Mouse (Mus musculus): ENCODE measurements around the gene Olfr1415. TPM values are rescaled to one million over a fixed set of nuclear protein-coding genes. Genes with fewer than 3 reads are reported as not detected.

Olfr1415 gene
- polyA plus RNA-seq, 1 experiment from 2014 or later = not detected

DNA sequence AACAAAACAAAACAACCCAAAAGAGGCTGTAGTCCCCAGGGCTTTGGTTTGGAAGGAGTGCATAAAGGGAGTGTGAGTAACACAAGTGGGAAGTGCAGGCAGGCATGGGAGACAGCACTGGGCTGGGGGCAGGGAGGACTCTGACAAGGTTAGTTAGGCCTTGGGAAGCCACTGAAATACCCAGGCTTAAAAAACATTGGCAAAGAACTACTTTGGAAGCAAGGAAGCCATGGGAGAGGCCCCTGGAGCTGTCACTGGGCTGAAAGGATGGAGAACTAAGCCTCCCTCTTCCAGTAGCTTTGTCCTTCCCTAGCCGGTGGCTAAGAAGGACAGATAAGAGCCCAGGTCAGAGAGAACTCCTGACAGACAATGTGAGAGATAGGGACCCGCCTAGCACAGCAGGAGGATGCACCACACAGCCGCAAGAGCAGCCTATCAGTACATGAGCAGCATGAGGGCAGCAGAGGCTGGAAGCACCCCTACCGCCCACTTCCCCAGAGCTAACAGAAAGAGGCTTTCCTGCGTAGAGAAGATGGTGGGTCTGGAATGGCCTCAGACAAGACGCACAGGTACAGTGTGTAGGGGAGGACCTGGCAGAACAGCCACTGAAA, 54.3 kb downstream of the Olfr1415 start:
- ATAC-seq (ENCODE audit: insufficient number of reproducible peaks, insufficient read depth, low FRiP score, low read depth) = no peak
- 77% methylated on average over 6 of the region's 6 CpGs for WGBS
- H3K4me1 ChIP-seq (ENCODE audit: control insufficient read depth, insufficient read depth, low read length) = peaks cover 4% of the 10 kb centered on the region
- no peak overlapping the region for H3K4me2 ChIP-seq (replicated peaks; ENCODE audit: low read depth, low read length)
- H3K27me3 ChIP-seq (ENCODE audit: control insufficient read depth, insufficient read depth, low read length) = no peaks in the 10 kb centered on the region
- H3K36me3 ChIP-seq (ENCODE audit: control insufficient read depth, insufficient read depth, low read length) = peaks cover 33% of the 10 kb centered on the region
- no peak overlapping the region for H3K9ac ChIP-seq (replicated peaks; ENCODE audit: low read depth, low read length)
- H3K9me3 ChIP-seq (ENCODE audit: control insufficient read depth, low read depth, low read length) = no peaks in the 10 kb centered on the region
- H3K4me3 ChIP-seq (ENCODE audit: low read depth, low read length) = no peak overlapping the region
- H3K27ac ChIP-seq (ENCODE audit: low read length) = no peak overlapping the region

DNA sequence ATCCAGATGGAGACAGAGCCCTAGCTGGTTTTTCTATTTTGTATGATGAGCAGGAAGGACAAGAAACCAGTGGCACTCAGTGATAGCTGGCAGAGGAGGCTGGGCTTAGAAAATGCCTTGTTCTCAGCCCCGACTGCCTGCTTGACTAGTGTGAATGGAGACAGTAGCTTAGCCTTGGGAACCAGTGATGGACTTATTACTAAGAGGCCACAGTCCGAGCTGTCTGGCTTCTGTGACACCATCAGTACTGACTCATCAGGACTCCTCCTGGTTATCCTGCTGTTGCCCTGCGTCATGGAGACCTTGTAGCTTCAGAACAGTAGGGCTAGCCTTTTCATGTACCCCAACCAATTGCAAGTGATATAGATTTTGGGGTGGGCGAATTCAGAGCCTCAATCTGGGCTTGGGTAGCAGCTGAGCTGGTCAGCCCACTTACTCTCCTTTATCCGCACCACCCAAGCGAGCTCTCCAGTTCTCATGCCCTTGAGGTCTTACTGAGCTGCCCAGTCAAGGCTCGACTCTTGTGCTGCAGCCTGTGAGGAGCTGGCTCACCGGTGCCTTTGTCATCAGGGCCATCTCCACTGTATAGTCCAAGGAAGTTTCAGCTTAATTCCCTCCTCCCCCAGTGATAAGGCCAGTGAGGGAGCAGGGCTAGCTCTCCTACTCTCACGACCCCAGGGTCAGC, 55.7 kb downstream of the Olfr1415 start:
- Histone ChIP-seq H3K9me3 (ENCODE audit: control insufficient read depth, low read depth, low read length) (no peaks in the 10 kb centered on the region), H3K4me1 (ENCODE audit: control insufficient read depth, insufficient read depth, low read length) (peaks cover 4% of the 10 kb centered on the region), H3K27ac (ENCODE audit: low read length) (no peak overlapping the region), H3K36me3 (ENCODE audit: control insufficient read depth, insufficient read depth, low read length) (peaks cover 27% of the 10 kb centered on the region), H3K4me2 (replicated peaks; ENCODE audit: low read depth, low read length) (no peak overlapping the region), H3K9ac (replicated peaks; ENCODE audit: low read depth, low read length) (no peak overlapping the region), H3K27me3 (ENCODE audit: control insufficient read depth, insufficient read depth, low read length) (no peaks in the 10 kb centered on the region), H3K4me3 (ENCODE audit: low read depth, low read length) (no peak overlapping the region)
- 87% methylated on average over 9 of the region's 9 CpGs for WGBS
- no peak for ATAC-seq (ENCODE audit: insufficient number of reproducible peaks, insufficient read depth, low FRiP score, low read depth)

Small RNA genes lying within 50 kb of the gene (microRNA-seq; reads per million reads assigned to microRNA genes)
- gene Mir6900 = 2.3 reads per million

Other genes with a start within 250 kb of the Olfr1415 start
- 276 and 277 TPM in 2 replicates for gene Ndufa10, start 22.2 kb downstream of the Olfr1415 start, polyA plus RNA-seq (2014; fragmentation: Nextera tagmentation; extraction: Ambion mirVana)
- gene Olfr1416, start 11.0 kb downstream of the Olfr1415 start, polyA plus RNA-seq (2014; fragmentation: Nextera tagmentation; extraction: Ambion mirVana) = not detected in 2 replicates
- not detected in 2 replicates for gene Olfr1414, start 22.6 kb upstream of the Olfr1415 start, polyA plus RNA-seq (2014; fragmentation: Nextera tagmentation; extraction: Ambion mirVana)
- not detected in 2 replicates for gene Olfr1413, start 75.2 kb upstream of the Olfr1415 start, polyA plus RNA-seq (2014; fragmentation: Nextera tagmentation; extraction: Ambion mirVana)
- gene Olfr1412, start 89.7 kb upstream of the Olfr1415 start, polyA plus RNA-seq (2014; fragmentation: Nextera tagmentation; extraction: Ambion mirVana) = not detected in 2 replicates
- gene Olfr1411, start 98.3 kb upstream of the Olfr1415 start, polyA plus RNA-seq (2014; fragmentation: Nextera tagmentation; extraction: Ambion mirVana) = not detected in 2 replicates
- gene Olfr1410, start 109.7 kb upstream of the Olfr1415 start, polyA plus RNA-seq (2014; fragmentation: Nextera tagmentation; extraction: Ambion mirVana) = not detected in 2 replicates
- not detected in 2 replicates for gene Olfr12, start 121.7 kb upstream of the Olfr1415 start, polyA plus RNA-seq (2014; fragmentation: Nextera tagmentation; extraction: Ambion mirVana)
- 406 and 457 TPM in 2 replicates for gene Cops9, start 145.9 kb upstream of the Olfr1415 start, polyA plus RNA-seq (2014; fragmentation: Nextera tagmentation; extraction: Ambion mirVana)
- 0.14 TPM in 1 of 2 replicates, not detected in the other for gene Otos, start 152.7 kb upstream of the Olfr1415 start, polyA plus RNA-seq (2014; fragmentation: Nextera tagmentation; extraction: Ambion mirVana)